Mouse (Mus musculus): ENCODE measurements at regions not wholly inside any gene's neighbourhood (a gene's known extent, or its start where the extent isn't known, plus 50 kb on each side); places are given as distances from the start of the nearest gene placed in this dataset.

- H3K27me3 ChIP-seq (ENCODE audit: insufficient read depth, low read length) = no peaks in the 10 kb centered on the region
- ATAC-seq (ENCODE audit: extremely low read depth, insufficient number of reproducible peaks, low FRiP score, poor library complexity, severe bottlenecking) (no peak), DNase-seq (ENCODE audit: low spot score) (no peak)
- H3K4me1 ChIP-seq (ENCODE audit: insufficient read depth, low read depth, low read length) = no peaks in the 10 kb centered on the region
- H3K4me3 ChIP-seq (ENCODE audit: low read depth, low read length) = no peak overlapping the region
- H3K36me3 ChIP-seq (replicated peaks) = no peaks in the 10 kb centered on the region
- TF ChIP-seq GATA1 (IDR thresholded peaks at IDR 0.05; ENCODE audit: borderline replicate concordance, low read length) = no peak
- TF ChIP-seq CTCF (IDR thresholded peaks at IDR 0.05; ENCODE audit: low read depth, low read length) = no peak
- TF ChIP-seq GATA2 (IDR thresholded peaks at IDR 0.05; ENCODE audit: borderline replicate concordance, low read depth, low read length) = no peak
- TF ChIP-seq TAL1 (conservative IDR thresholded peaks at IDR 0.05; ENCODE audit: low read depth, low read length) = no peak
- TF ChIP-seq POLR2AphosphoS5 (IDR thresholded peaks at IDR 0.05; ENCODE audit: insufficient replicate concordance, low read depth, low read length) = no peak
- no peaks in the 10 kb centered on the region for H3K9me3 ChIP-seq (replicated peaks)
Observed at GRCm38 (mm10) chr13:25361850-25362626, 91.7 kb upstream of the Nrsn1 start.

GRCm38 (mm10) chr13:25347558-25347957, 77.3 kb upstream of the Nrsn1 start:
- ATAC-seq (ENCODE audit: extremely low read depth, insufficient number of reproducible peaks, low FRiP score, poor library complexity, severe bottlenecking) = no peak
- Histone ChIP-seq H3K36me3 (replicated peaks) (no peaks in the 10 kb centered on the region), H3K27me3 (ENCODE audit: insufficient read depth, low read length) (no peaks in the 10 kb centered on the region), H3K9me3 (replicated peaks) (no peaks in the 10 kb centered on the region), H3K4me3 (ENCODE audit: low read depth, low read length) (no peak overlapping the region), H3K4me1 (ENCODE audit: insufficient read depth, low read depth, low read length) (no peaks in the 10 kb centered on the region)
- TF ChIP-seq POLR2AphosphoS5 (IDR thresholded peaks at IDR 0.05; ENCODE audit: insufficient replicate concordance, low read depth, low read length) = no peak
- TF ChIP-seq GATA1 (IDR thresholded peaks at IDR 0.05; ENCODE audit: borderline replicate concordance, low read length) = no peak
- DNase-seq (ENCODE audit: low spot score) = no peak

- DNase-seq (ENCODE audit: low spot score) = no peak
- no peak for ATAC-seq (ENCODE audit: extremely low read depth, insufficient number of reproducible peaks, low FRiP score, poor library complexity, severe bottlenecking)
- Histone ChIP-seq H3K4me1 (ENCODE audit: insufficient read depth, low read depth, low read length) (no peaks in the 10 kb centered on the region), H3K27me3 (ENCODE audit: insufficient read depth, low read length) (no peaks in the 10 kb centered on the region), H3K4me3 (ENCODE audit: low read depth, low read length) (no peak overlapping the region), H3K9me3 (replicated peaks) (no peaks in the 10 kb centered on the region), H3K36me3 (replicated peaks) (no peaks in the 10 kb centered on the region)
- TF ChIP-seq GATA2 (IDR thresholded peaks at IDR 0.05; ENCODE audit: borderline replicate concordance, low read depth, low read length) (no peak), CTCF (IDR thresholded peaks at IDR 0.05; ENCODE audit: low read depth, low read length) (no peak), POLR2AphosphoS5 (IDR thresholded peaks at IDR 0.05; ENCODE audit: insufficient replicate concordance, low read depth, low read length) (no peak), TAL1 (conservative IDR thresholded peaks at IDR 0.05; ENCODE audit: low read depth, low read length) (no peak), GATA1 (IDR thresholded peaks at IDR 0.05; ENCODE audit: borderline replicate concordance, low read length) (no peak)
Observed at GRCm38 (mm10) chr13:25343309-25343708, 73.0 kb upstream of the Nrsn1 start.

GRCm38 (mm10) chr13:25341826-25342225, 71.5 kb upstream of the Nrsn1 start:
- H3K4me3 ChIP-seq (ENCODE audit: low read depth, low read length) = no peak overlapping the region
- no peaks in the 10 kb centered on the region for H3K36me3 ChIP-seq (replicated peaks)
- ATAC-seq (ENCODE audit: extremely low read depth, insufficient number of reproducible peaks, low FRiP score, poor library complexity, severe bottlenecking) = no peak
- DNase-seq (ENCODE audit: low spot score) = no peak
- no peak for TF ChIP-seq GATA1 (IDR thresholded peaks at IDR 0.05; ENCODE audit: borderline replicate concordance, low read length)
- TF ChIP-seq TAL1 (conservative IDR thresholded peaks at IDR 0.05; ENCODE audit: low read depth, low read length) = no peak
- no peak for TF ChIP-seq GATA2 (IDR thresholded peaks at IDR 0.05; ENCODE audit: borderline replicate concordance, low read depth, low read length)
- TF ChIP-seq POLR2AphosphoS5 (IDR thresholded peaks at IDR 0.05; ENCODE audit: insufficient replicate concordance, low read depth, low read length) = no peak
- no peak for TF ChIP-seq CTCF (IDR thresholded peaks at IDR 0.05; ENCODE audit: low read depth, low read length)
- H3K4me1 ChIP-seq (ENCODE audit: insufficient read depth, low read depth, low read length) = no peaks in the 10 kb centered on the region
- H3K27me3 ChIP-seq (ENCODE audit: insufficient read depth, low read length) = no peaks in the 10 kb centered on the region
- no peaks in the 10 kb centered on the region for H3K9me3 ChIP-seq (replicated peaks)

GRCm38 (mm10) chr13:25333803-25334202, 63.5 kb upstream of the Nrsn1 start:
- Histone ChIP-seq H3K36me3 (replicated peaks) (no peaks in the 10 kb centered on the region), H3K4me3 (ENCODE audit: low read depth, low read length) (no peak overlapping the region), H3K9me3 (replicated peaks) (peaks cover 2% of the 10 kb centered on the region; the same call in 1 of the 2 replicates), H3K27me3 (ENCODE audit: insufficient read depth, low read length) (no peaks in the 10 kb centered on the region), H3K4me1 (ENCODE audit: insufficient read depth, low read depth, low read length) (no peaks in the 10 kb centered on the region)
- DNase-seq (ENCODE audit: low spot score) (no peak), ATAC-seq (ENCODE audit: extremely low read depth, insufficient number of reproducible peaks, low FRiP score, poor library complexity, severe bottlenecking) (no peak)
- TF ChIP-seq GATA2 (IDR thresholded peaks at IDR 0.05; ENCODE audit: borderline replicate concordance, low read depth, low read length) (no peak), GATA1 (IDR thresholded peaks at IDR 0.05; ENCODE audit: borderline replicate concordance, low read length) (no peak), TAL1 (conservative IDR thresholded peaks at IDR 0.05; ENCODE audit: low read depth, low read length) (no peak), POLR2AphosphoS5 (IDR thresholded peaks at IDR 0.05; ENCODE audit: insufficient replicate concordance, low read depth, low read length) (no peak), CTCF (IDR thresholded peaks at IDR 0.05; ENCODE audit: low read depth, low read length) (no peak)

Measured in G1E (cell line).